Mouse (Mus musculus) kidney, postnatal 36 days (tissue): Measurements from ENCODE around the gene Brca2.
"Not testable (repeated sequence)": the region's sequence is repeated elsewhere in the genome, so short reads cannot be mapped to it uniquely, and the experiment has no call there.

Experiments
- DNase-seq, 2 experiments: peaks; one replicate each; pipeline ENCODE4 v3.0.0; 2021 to 2022; ENCODE audit warnings: mixed read lengths in 2 of 2

The Brca2 gene

DNA sequence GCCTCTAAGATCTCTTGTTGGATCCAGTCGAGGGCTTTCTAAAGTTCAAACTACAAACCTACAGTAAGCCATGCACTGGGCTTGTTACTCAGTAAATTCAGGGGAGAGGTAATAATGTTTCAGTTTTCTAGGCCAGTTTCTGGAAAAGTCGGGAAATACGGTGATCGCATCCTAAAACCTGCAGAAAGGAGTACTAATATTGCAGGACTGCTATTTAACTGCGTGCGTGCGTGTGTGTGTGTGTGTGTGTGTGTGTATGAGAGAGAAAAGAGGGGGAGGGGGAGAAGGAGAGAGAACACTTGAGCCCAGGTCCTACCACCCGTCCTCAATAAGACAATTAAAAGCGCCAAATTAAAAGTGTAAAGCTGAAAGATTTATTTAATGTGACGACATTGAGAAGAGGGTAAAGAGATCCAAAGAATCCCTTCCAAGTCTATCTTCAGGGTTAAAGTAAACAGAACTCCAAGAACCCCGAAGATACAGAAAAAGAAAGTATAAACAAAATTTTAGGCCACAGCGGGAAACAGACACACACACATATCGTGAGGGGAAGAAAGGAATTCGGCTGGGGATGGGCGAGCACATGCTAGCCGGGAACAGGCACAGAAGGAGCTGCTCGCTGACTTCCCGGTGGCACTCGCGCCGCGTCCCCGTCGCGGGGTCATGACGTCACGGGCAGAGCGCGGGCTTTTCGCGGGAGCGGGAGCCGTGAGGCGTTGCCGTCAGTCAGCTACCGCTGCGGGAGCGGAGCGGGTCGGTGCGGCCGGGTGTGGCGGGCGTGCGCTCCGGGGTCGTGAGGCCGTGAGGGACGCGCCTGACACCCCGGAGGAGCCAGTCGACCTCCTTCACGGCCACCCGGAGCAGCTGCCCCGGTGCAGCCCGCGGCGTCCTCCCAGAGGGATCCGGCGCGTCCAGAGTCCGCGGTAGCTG is at the start of gene Brca2:
Brca2 (plus strand) TSS at position 694 of the 930 bp plus-strand sequence.
- DNase-seq = peak; percentile 88 to 96

DNA sequence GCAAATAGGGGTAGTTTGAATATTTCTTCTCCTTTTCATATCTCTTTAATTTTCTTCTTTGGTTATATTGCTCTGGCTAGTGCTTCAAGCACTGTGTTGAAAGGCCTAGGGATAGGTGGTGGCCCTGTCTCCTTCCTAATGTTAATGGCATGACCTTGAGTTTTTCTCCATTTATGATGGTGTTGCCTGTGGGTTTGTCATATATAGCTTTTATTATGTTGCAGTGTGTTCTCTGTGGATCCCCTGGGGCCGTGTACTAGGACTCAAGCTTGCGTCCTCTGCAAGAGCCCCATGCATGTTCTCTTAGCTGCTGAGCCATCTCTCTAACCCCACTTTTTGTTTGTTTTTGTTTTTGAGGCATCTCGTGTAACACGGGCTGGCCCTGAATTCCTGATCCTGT is 45.1 kb upstream of the Brca2 start:
- no peak for DNase-seq

DNA sequence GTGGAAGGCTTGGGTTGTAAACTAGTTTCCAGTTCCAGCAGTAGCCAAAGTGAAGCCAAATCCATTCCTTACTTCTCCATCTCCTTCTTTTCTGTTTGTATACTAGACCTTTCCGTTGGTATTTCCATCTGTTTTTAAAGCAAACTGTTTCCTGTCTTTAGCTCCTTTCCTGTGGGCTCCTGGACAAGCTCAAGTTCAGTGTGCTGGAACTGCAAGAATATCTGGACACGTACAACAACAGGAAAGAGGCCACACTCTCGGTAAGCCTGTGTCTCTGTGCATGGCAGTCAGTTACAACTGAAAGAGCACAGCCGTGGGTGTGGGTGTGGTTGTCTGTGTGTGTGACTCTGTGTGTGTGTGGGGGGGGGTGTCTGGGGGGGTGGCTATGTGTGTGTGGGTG is 43.8 kb upstream of the Brca2 start:
- DNase-seq = peak in 1 of 2 experiments; percentile 18

DNA sequence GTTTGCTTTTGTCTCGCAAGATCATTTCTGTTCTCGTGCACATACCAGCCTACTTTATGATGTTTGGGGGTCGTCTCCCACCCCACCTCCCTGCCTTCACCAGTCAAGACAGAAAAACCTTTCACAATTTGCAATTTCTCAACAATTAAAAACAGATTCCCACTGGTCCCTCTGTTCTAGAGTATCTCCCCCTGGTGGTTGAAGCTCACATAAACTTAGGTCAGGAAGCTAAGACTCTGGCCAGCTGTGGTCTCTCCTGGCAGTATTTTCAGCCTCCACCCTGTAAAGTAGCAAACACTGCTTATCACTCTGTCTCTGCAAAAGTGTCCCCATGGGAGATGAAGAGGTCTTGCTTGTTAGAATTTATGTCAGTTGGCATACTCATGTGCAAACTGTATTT is 37.2 kb upstream of the Brca2 start:
- DNase-seq = peak; percentile 53 to 62

DNA sequence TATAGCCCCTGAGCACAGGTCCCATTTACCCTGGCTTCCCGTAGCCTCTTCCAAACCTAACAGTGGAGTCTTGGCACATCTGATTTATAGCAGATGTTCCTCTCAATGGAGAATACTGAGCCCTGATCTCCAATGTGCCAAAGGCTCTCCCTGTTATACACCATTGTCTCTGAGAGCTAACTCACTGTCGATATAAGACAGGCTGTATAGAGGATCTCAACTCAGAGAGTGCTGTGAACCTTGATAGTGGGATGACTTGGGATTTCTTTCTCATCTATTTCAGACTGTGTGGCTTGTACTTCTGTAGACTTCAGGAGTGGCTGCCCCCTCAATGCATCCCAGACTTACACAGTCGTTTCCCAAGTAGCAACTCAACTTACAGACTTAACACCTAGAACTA is 32.1 kb upstream of the Brca2 start:
- DNase-seq = no peak

GRCm38 (mm10) chr5:150490821-150491220 is 31.6 kb upstream of the Brca2 start:
- no peak for DNase-seq

GRCm38 (mm10) chr5:150491573-150492173 is 30.8 kb upstream of the Brca2 start:
- not testable (repeated sequence) for DNase-seq

DNA sequence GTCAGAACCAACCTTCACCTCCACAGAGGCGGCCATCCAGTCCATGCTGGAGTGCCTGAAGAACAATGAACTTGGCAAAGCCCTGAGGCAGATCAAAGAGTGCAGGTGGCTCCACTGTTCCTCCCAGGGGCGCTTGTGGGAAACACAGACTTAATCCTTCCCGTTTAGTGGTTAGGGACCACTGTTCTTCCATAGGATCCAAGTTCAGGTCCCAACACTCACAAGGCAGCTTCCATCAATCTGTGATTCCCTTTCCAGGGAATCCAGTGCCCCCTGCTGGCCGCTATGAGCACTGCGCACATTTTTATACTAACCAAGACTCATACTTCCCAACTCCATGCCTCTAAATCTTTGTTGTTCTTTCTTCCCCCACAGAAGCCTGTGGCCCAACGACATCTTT is 26.6 kb upstream of the Brca2 start:
- peak; percentile 7 to 67 for DNase-seq

DNA sequence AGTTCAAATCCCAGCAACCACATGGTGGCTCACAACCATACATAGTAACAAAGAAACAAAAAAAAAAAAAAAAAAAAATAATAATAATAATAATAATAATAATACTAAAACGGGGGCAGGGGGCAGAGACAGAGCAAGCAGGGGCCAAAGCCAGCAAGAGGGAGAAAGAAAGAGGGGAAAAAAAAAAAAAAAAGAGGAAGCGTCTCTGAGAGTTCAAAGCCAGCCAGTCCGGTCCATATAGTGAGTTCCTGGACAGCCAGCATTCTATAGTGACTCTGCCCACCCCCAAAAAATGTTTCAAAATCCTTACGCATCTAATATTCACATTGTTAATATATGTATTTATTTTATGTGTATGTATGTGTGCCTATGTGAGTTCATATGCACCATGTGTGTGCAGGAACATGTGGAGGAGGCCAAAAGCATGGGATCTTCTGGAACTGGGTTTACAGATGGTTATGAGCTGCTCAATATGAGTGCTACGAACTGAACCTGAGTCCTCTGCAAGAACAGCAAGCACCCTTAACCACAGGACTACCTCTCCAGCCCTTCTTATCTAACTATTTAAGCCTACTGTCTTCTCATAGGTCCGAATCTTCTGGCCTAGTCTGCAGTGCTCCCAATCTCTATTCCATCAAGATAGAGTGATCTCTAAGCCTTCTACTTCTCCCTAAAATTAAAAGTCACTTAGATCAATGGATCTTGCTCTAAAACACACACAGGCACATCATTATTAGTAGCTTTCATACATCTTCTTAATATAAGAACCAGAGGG is 11.8 kb upstream of the Brca2 start:
- no peak for DNase-seq

DNA sequence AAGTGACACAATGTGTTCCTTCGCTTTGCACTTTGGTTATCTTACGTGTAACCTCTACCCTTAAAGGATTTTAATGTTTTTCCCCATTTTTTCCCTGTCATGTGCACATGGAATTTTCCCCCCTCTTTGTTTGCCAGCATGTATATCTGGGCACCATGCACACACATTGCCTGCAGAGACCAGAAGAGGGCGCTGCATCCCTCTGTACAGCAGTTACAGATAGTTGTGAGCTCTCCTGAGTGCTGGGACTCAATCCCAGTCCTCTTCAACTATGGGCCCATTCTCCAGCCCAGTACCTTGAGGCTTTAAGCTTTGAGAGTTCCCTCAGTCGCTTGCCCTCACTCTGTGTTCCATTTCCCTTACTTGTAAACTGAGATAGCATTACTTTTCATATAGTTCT is 9.2 kb upstream of the Brca2 start:
- no peak for DNase-seq

DNA sequence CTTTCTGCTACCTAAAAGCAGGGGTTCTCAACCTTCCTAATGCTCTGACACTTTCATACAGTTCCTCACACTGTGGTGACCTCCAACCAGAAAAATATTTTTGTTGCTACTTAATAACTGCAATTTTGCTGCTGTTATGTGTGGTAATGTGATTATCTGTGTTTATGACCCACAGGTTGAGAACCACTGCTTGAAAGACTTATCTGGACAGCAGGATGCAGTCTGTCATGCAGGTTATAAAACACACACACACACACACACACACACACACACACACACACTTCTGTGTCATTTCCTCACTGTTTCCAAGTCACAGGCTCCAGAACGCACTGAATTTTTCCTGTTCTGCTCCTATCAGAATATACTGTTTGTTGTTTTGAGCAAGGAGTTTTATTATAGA is 8.4 kb upstream of the Brca2 start:
- DNase-seq = no peak

DNA sequence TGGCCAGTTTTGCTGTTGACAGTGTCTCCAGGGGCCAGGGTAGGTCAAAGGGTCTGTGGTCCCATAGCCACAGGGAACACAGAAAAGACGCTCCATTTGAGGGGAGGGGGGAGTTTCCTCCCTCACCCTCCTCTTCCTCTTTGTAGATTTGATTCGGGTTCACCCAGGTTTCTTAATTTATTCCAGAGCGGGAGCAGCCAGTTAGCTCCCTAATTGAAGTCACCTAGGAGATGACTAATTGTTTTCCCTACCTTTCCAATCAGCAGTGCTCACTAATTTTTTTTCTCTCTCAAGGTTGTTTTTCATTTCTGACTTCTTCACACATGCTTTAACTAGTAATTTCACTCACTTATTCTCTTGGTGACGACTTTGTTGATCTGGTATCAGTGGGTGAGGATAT is 4.4 kb upstream of the Brca2 start, which contains the start of gene Zar1l:
Zar1l (minus strand) TSS at position 101 of the 400 bp plus-strand sequence.
- no peak for DNase-seq

DNA sequence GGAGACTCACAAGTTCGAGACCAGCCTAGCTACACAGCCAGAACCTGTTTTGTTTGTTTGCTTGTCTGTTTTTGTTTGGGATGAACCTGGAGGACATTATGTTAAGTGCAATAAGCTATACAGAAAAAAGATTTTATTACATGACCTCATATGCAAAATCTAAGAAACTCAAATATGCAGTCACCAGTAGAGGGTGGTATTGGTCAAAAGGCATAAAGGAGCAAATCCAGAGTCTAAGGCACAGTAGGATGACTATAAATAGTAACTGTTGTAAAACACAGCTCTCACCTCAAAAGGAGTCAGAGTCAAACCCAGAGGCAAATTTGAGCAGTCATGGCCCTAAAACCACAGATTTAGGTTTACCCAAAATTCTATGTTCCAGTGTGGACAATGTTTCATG is 2.9 kb upstream of the Brca2 start:
- DNase-seq = peak in 1 of 2 experiments; percentile 20

DNA sequence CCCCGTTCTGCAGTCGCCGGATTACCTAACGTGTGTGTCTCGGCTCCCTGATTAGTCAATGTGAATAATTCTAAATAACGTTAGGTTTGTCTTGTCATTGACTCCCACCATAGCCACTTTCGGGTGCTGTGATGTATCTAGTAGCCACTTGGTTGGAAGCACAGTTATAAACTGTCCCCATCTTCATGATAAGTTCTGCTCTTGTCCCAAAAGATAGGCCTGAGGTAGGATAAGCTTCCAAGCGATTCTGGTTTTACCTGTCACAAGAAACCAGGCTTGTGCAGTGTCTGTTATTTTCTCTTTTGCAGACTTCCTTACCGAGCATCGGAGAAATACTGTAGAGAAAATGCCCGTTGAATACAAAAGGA is 421 bp downstream of the Brca2 start:
- DNase-seq = no peak

DNA sequence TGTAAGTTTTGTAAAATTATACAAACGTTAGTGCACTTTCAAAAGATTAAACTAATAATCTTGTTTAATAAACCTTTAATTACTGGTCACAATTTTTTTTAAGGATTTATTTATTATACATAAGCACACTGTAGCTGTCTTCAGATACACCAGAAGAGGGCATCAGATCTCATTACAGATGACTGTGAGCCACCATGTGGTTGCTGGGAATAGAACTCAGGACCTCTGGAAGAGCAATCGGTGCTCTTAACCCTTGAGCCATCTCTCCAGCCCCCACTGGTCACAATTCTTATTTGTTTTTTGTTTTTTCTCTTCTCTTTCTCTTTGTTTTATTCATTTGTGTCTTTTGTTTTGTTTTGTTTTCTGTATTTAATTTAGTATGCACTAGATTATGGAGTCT is 2.8 kb downstream of the Brca2 start:
- DNase-seq = no peak

GRCm38 (mm10) chr5:150541302-150541701 is 18.9 kb downstream of the Brca2 start:
- no peak for DNase-seq

DNA sequence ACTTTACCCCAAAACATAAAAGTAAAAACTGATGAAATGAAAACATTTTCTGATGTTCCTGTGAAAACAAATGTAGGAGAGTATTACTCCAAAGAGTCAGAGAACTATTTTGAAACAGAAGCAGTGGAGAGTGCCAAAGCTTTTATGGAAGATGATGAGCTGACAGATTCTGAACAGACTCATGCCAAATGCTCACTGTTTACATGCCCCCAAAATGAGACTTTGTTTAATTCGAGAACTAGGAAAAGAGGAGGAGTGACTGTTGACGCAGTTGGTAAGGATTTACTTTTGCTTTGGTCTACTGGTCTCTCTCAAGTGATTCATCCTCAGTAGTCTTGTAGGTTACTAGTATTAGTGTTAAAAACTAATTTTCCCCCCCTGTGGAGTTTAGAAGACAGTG is 20.8 kb downstream of the Brca2 start:
- no peak for DNase-seq

- peak in 1 of 2 experiments; percentile 2 for DNase-seq
Measured at GRCm38 (mm10) chr5:150551637-150552036, 29.2 kb downstream of the Brca2 start.

DNA sequence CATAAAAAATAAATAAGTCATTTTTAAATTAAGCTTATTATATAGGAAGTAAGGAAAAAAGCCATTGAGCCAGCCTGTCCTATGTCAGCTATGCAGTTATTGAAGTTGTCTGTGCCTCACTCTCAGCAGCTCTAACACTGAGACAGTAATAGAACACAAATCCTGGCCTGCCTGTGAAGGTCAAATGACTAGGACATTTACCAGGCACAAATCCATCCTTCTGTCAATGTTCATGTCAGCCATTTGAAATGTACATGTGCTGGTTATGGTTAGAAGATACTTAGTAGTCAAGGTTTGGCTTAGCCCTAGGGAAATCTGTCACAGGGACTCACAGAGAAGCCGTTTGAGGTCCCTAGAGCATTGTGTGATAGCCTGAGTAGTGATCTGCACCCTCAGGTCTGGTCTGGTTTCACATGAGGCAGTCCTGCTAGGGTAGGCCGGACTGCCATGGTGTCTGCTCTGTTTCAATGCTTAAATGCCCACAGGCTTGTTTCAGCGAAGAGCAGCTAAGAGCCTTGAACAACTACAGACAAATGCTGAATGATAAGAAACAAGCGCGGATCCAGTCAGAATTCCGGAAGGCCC is 37.2 kb downstream of the Brca2 start:
- DNase-seq = no peak

- no peak for DNase-seq
Measured at GRCm38 (mm10) chr5:150560851-150561250, 38.4 kb downstream of the Brca2 start.

DNA sequence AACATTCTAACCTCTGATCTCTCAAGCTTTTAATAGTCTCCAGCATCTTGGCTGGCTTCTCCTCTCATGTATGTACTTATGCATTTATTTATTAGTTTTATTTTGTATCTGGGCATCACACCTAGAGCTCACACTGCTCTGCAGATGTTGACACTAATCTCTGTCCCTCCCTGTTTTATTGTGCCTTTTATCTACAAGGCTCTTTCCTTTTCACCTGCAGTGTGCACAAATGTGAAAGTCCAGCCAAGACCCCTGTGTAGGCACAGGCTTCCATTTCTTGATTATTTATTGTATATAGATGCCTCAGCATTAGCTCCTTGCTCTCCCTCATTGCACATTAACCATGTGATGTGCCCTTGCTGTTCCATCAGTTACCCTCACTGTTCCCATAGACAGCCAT is 38.9 kb downstream of the Brca2 start:
- DNase-seq = no peak

DNA sequence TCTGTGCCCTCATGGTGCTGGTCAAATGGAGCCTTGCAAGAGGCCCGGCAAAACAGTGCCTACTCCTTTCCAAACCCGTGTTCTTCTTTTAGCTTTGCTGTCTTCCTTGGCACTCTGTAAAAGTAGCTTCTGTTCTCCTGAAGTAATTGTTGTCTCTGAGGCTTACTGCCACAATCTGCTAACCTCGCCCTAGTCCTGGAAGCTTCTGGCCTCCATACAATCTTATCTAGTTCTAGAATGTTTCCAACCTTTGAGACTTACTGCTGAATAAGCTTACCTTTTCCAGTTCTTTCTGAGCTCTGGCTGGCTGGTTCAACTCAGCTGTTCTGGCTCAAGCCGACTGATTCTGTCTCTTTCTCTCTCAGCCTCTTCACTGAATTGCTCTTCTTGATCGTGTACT is 39.4 kb downstream of the Brca2 start:
- no peak for DNase-seq

GRCm38 (mm10) chr5:150564426-150564825 is 42.0 kb downstream of the Brca2 start:
- DNase-seq = no peak
